Mouse (Mus musculus) CH12.LX (cell line): ENCODE measurements around the gene Adprh. TPM values are rescaled to one million over a fixed set of nuclear protein-coding genes. Genes with fewer than 3 reads are reported as not detected.
A peak's percentile ranks its signal among the peaks of the same experiment; 100 is the strongest.

Experiments used
- DNase-seq: peaks from one replicate; pipeline ENCODE4 v3.0.0-alpha.2; 2013; ENCODE audit errors: extremely low read depth
- H3K27ac ChIP-seq: 2 replicates; pipeline ENCODE4 v1.5.1; 2012; ENCODE audit warnings: low read depth, mild to moderate bottlenecking, control low read depth, moderate library complexity; ENCODE audit not compliant: insufficient read depth
- H3K27me3 ChIP-seq: replicated peaks from 2 replicates; pipeline ENCODE3; 2012; ENCODE audit warnings: inconsistent platforms
- H3K36me3 ChIP-seq, 2 experiments: replicated peaks in 1 of 2; 2 replicates each; pipeline versions ENCODE3 to v1.6.1; 2012; ENCODE audit warnings: inconsistent platforms in 1 of 2, low read length in 1 of 2, mild to moderate bottlenecking in 1 of 2, mixed read lengths in 1 of 2, moderate library complexity in 1 of 2; ENCODE audit not compliant: control insufficient read depth in 1 of 2, insufficient read depth in 1 of 2
- H3K4me1 ChIP-seq, 2 experiments: 2 replicates each; pipeline ENCODE4 v1.6.1; 2012; ENCODE audit warnings: inconsistent platforms in 1 of 2, moderate library complexity in 1 of 2; ENCODE audit not compliant: insufficient read depth in 2 of 2, control insufficient read depth in 1 of 2
- H3K4me2 ChIP-seq: 2 replicates; pipeline ENCODE4 v1.6.1; 2012; ENCODE audit warnings: low read depth, mild to moderate bottlenecking, control low read depth; ENCODE audit not compliant: poor library complexity, insufficient read depth, severe bottlenecking
- H3K4me3 ChIP-seq, 3 experiments: fragments of 150-350 bp in 1 of 3; sonication (generic) in 1 of 3; replicated peaks in 1 of 3; 2 replicates each; pipeline versions ENCODE3 to v1.5.1; 2011 to 2012; ENCODE audit warnings: low read depth in 2 of 3, low read length in 2 of 3, mild to moderate bottlenecking in 2 of 3, moderate library complexity in 2 of 3, control low read depth in 1 of 3, improper control_type of control experiment in 1 of 3, inconsistent platforms in 1 of 3, mixed read lengths in 1 of 3; ENCODE audit not compliant: poor library complexity in 1 of 3
- H3K79me2 ChIP-seq: replicated peaks from 2 replicates; pipeline ENCODE4 v1.6.1; 2012; ENCODE audit warnings: mild to moderate bottlenecking, moderate library complexity; ENCODE audit not compliant: control insufficient read depth, poor library complexity, insufficient read depth, severe bottlenecking; ENCODE audit errors: extremely low read depth
- H3K9ac ChIP-seq: 2 replicates; pipeline ENCODE4 v1.6.1; 2012; ENCODE audit warnings: low read depth, mild to moderate bottlenecking, control low read depth, moderate library complexity; ENCODE audit not compliant: insufficient read depth
- H3K9me3 ChIP-seq: replicated peaks from 2 replicates; pipeline ENCODE3; 2012; ENCODE audit warnings: low read length, inconsistent platforms, mixed read lengths
- CHD1 ChIP-seq: IDR thresholded peaks from 2 replicates; pipeline ENCODE4 v1.6.1; 2012; ENCODE audit warnings: low read depth, low read length, improper control_type of control experiment, inconsistent platforms
- CHD2 ChIP-seq: IDR thresholded peaks from 2 replicates; pipeline ENCODE4 v1.6.1; 2011; ENCODE audit warnings: low read length, improper control_type of control experiment
- ELF1 ChIP-seq: IDR thresholded peaks from 2 replicates; pipeline ENCODE4 v1.6.1; 2014; ENCODE audit warnings: low read depth, mild to moderate bottlenecking, inconsistent platforms, low read length, improper control_type of control experiment
- ETS1 ChIP-seq: conservative IDR thresholded peaks from 2 replicates; pipeline ENCODE4 v1.6.1; 2012; ENCODE audit warnings: low read depth, mild to moderate bottlenecking, inconsistent platforms, low read length, improper control_type of control experiment, moderate library complexity
- GABPA ChIP-seq: IDR thresholded peaks from 2 replicates; pipeline ENCODE4 v1.6.1; 2012; ENCODE audit warnings: low read depth, low read length, improper control_type of control experiment, inconsistent platforms; ENCODE audit not compliant: insufficient replicate concordance
- JUN ChIP-seq: IDR thresholded peaks from 2 replicates; pipeline ENCODE4 v1.6.1; 2011; ENCODE audit warnings: low read depth, mild to moderate bottlenecking, low read length, improper control_type of control experiment, moderate library complexity; ENCODE audit not compliant: insufficient read depth
- JUND ChIP-seq: conservative IDR thresholded peaks from 2 replicates; pipeline ENCODE4 v1.6.1; 2011; ENCODE audit warnings: low read depth, low read length, improper control_type of control experiment
- MAFK ChIP-seq: IDR thresholded peaks from 2 replicates; pipeline ENCODE4 v1.6.1; 2011; ENCODE audit warnings: low read length, improper control_type of control experiment; ENCODE audit not compliant: insufficient replicate concordance
- MAX ChIP-seq: IDR thresholded peaks from 2 replicates; pipeline ENCODE4 v1.6.1; 2011; ENCODE audit warnings: low read length, improper control_type of control experiment
- MAZ ChIP-seq: IDR thresholded peaks from 2 replicates; pipeline ENCODE4 v1.6.1; 2012; ENCODE audit warnings: low read depth, mild to moderate bottlenecking, inconsistent platforms, low read length, improper control_type of control experiment, moderate library complexity
- MEF2A ChIP-seq: IDR thresholded peaks from 2 replicates; pipeline ENCODE4 v1.6.1; 2014; ENCODE audit warnings: low read depth, mild to moderate bottlenecking, inconsistent platforms, low read length, improper control_type of control experiment, borderline replicate concordance
- MXI1 ChIP-seq: IDR thresholded peaks from 2 replicates; pipeline ENCODE4 v1.6.1; 2011; ENCODE audit warnings: mild to moderate bottlenecking, low read depth, low read length, improper control_type of control experiment
- RAD21 ChIP-seq: IDR thresholded peaks from 2 replicates; pipeline ENCODE4 v1.6.1; 2011; ENCODE audit warnings: low read depth, mild to moderate bottlenecking, low read length, improper control_type of control experiment, moderate library complexity
- RCOR1 ChIP-seq: conservative IDR thresholded peaks from 2 replicates; pipeline ENCODE4 v1.6.1; 2012; ENCODE audit warnings: low read depth, mild to moderate bottlenecking, inconsistent platforms, low read length, improper control_type of control experiment
- TBP ChIP-seq: conservative IDR thresholded peaks from 2 replicates; pipeline ENCODE4 v1.6.1; 2011; ENCODE audit warnings: low read depth, low read length, improper control_type of control experiment
- TCF12 ChIP-seq: IDR thresholded peaks from 2 replicates; pipeline ENCODE4 v1.6.1; 2014; ENCODE audit warnings: low read depth, mild to moderate bottlenecking, inconsistent platforms, low read length, improper control_type of control experiment
- ZKSCAN1 ChIP-seq: IDR thresholded peaks from 2 replicates; pipeline ENCODE4 v1.6.1; 2012; ENCODE audit warnings: low read depth, inconsistent platforms, low read length, improper control_type of control experiment, borderline replicate concordance
- ZMIZ1 ChIP-seq: IDR thresholded peaks from 2 replicates; pipeline ENCODE4 v1.6.1; 2012; ENCODE audit warnings: low read depth, mild to moderate bottlenecking, inconsistent platforms, low read length, improper control_type of control experiment
- ZNF384 ChIP-seq: IDR thresholded peaks from 2 replicates; pipeline ENCODE4 v1.6.1; 2012; ENCODE audit warnings: low read depth, low read length, improper control_type of control experiment, inconsistent platforms
- dilution Hi-C: fragments of 300-500 bp; cut with MboI; formaldehyde crosslinking; loops from 2 replicates; pipeline ENCODE4 v1.14.3; 2020; ENCODE audit warnings: low sequenced_read_pairs; ENCODE audit not compliant: extremely low pct_unique_long_range_greater_than_20kb, extremely low pct_ligation_motif_present
- in situ Hi-C: fragments of 300-500 bp; cut with MboI; formaldehyde crosslinking; loops from 3 replicates; pipeline ENCODE4 v1.14.3; 2019; ENCODE audit warnings: low sequenced_read_pairs, low pct_ligation_motif_present, low pct_unique_long_range_greater_than_20kb, mixed read lengths
- polyA plus RNA-seq: library from polyadenylated mRNA; unstranded; fragments of >175 nt; gene quantifications from 2 replicates; pipeline ENCODE4 v1.2.1, GENCODE M21; 2012; ENCODE audit warnings: low read depth; ENCODE audit not compliant: insufficient read length
- total RNA-seq, 2 experiments: library from RNA; depleted of rRNA; stranded (reverse); fragments of 300-350 nt in 1 of 2; fragments of >200 nt in 1 of 2; gene quantifications; 2 replicates each; pipeline ENCODE4 v1.2.3; 2012 to 2014

The Adprh gene
- total and polyA plus RNA-seq, 3 experiments = 45.3 to 82.9 (median 67.7) TPM

- TF ChIP-seq ETS1 = peak; percentile 100
- TF ChIP-seq MXI1 = peak; percentile 90
- peak; percentile 32 for TF ChIP-seq RAD21
- TF ChIP-seq MAZ = peak; percentile 92
- TF ChIP-seq ZMIZ1 = peak; percentile 79
- TF ChIP-seq CHD1 = no peak; the same call in none of the 2 replicates
- TF ChIP-seq TCF12 = peak; percentile 99
- peak; percentile 86; the same call in 1 of the 2 replicates for TF ChIP-seq CHD2
Observed at GRCm38 (mm10) chr16:38406708-38407107, 45.8 kb downstream of the Adprh start (continued).

GRCm38 (mm10) chr16:38406293-38406692, 46.2 kb downstream of the Adprh start:
- Histone ChIP-seq H3K4me3 (peak overlapping the region; percentile 41 to 63 (median 52)), H3K27me3 (no peaks in the 10 kb centered on the region), H3K4me1 (peaks cover 51 to 94% of the 10 kb centered on the region in 2 experiments), H3K27ac (peak overlapping the region; percentile 98), H3K79me2 (peaks cover 5% of the 10 kb centered on the region; the same call in 1 of the 2 replicates), H3K9me3 (no peaks in the 10 kb centered on the region), H3K4me2 (peak overlapping the region; percentile 82), H3K36me3 (peaks cover 0 to 2% of the 10 kb centered on the region in 2 experiments), H3K9ac (peak overlapping the region; percentile 65)
- in situ Hi-C loops (loop anchor here (5.0 kb wide), 1 partner anchor 46 kb away; the partner anchor contains the start of gene Adprh), dilution Hi-C loops (no loop called here)
- DNase-seq = no peak
- TF ChIP-seq ZNF384 (no peak), JUN (no peak), CHD2 (no peak), RCOR1 (no peak), MXI1 (no peak), ELF1 (0 out of 2 replicates have a peak, but pooled peaks have one; percentile 3), ZKSCAN1 (no peak), MAX (no peak), MAFK (no peak), GABPA (no peak), MEF2A (no peak), TBP (no peak), CHD1 (peak; percentile 92; the same call in 1 of the 2 replicates), MAZ (no peak; the same call in 1 of the 2 replicates), JUND (no peak)
